Mouse (Mus musculus) olfactory bulb, adult 2 months (tissue): ENCODE data around the gene Haus8.

ENCODE experiments used
- CTCF ChIP-seq: fragments of 200-500 bp; IDR thresholded peaks from 2 replicates; pipeline ENCODE4 v1.5.1; 2012; ENCODE audit warnings: low read depth, mild to moderate bottlenecking, low read length, moderate library complexity; ENCODE audit not compliant: insufficient read depth
- POLR2A ChIP-seq: fragments of 200-500 bp; IDR thresholded peaks from 2 replicates; pipeline ENCODE4 v1.6.1; 2012; ENCODE audit warnings: mild to moderate bottlenecking, low read depth, low read length, moderate library complexity; ENCODE audit not compliant: insufficient read depth

DNA sequence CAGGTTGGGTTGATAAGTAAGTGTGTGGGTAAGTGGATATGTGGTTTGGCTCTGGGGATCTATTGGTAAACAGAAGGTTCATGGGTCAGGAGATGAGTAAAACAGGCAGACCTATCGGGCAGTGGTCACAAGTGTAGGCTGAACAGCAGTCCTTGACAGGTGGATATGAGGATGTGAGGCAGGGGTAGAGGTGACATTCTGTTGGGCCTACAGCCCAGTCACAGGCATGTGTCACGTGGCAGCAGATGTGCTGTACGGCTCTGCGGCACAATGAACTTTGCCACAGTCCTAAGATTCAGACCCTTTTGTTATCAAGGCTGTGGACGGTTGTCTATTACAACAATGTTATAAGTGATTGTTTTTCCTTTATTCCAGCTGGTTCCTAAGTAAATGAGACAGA, 43.2 kb upstream of the Haus8 start:
- no peak for TF ChIP-seq CTCF
- no peak for TF ChIP-seq POLR2A
